Comparison of ENCODE assay signal across 13 mouse cellular contexts in the genomic region with DNA sequence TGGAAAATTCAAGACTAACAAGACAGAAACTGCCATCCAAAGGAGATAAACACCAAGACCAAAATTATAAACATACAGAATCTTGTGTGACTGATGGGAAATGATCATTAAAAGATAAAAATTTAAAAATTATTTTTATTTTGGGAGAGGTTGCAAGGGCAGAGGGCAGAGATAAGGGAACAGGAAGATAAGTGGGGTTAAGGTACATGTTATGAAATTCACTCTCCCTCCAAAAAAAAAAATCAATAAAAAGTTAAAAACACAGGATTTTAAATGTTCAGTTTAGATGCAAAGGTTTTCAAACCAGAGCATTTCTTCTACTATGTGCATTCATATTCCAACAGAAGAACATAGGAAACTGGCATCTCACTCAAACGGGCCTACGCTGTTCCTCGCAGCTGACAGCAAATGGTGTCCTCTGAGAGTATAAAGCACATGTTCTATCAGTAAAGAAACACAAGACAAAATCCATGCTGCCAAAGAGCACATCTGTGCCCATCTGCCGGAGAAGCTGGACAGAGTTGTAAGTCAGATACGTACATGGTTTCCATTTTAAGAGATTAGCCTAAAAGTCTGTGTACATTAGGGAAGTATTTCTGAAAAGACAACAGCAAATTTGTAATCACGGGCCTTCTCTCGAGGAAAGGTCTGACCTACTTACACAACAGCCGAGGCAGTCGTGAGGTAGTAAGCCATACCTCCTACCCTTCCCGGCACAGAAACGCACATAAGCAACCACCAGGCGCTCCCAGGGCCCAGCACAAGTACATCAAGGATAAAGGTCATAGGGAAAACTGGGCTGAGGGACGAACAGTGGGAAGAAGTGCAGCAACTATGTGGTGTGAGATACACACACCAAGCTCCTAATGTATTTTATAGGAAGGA.
"Had no signal": no experiment of that assay in that cellular context is flagged by ENCODE, and none has a peak within 500 bp of the region (broad histone marks: within the 10 kb centered on the region; RNA-seq: fewer than 3 reads in every experiment).

No protein-coding gene starts in this region.

- H3K27ac ChIP-seq: hindbrain, postnatal 0 days; limb, embryonic 12.5 days; liver, embryonic 13.5 days; lung, embryonic 15.5 days; macrophage; midbrain, embryonic 12.5 days had no signal

- H3K4me2 ChIP-seq: limb, embryonic 12.5 days; liver, embryonic 13.5 days; lung, embryonic 15.5 days; midbrain, embryonic 12.5 days had no signal

- DNase-seq: kidney, adult 18-20 months; kidney, postnatal 10 days; kidney, postnatal 4 days; liver, embryonic 13.5 days; lung, postnatal 14 days; right cerebral cortex, postnatal 14 days; thymus, postnatal 4 days had no signal

- H3K4me1 ChIP-seq: liver, embryonic 13.5 days; lung, embryonic 15.5 days; midbrain, embryonic 12.5 days had no signal

- ATAC-seq: hindbrain, postnatal 0 days had no signal

- H3K9ac ChIP-seq: limb, embryonic 12.5 days; liver, embryonic 13.5 days; lung, embryonic 15.5 days; midbrain, embryonic 12.5 days had no signal

- H3K27me3 ChIP-seq: limb, embryonic 12.5 days; liver, embryonic 13.5 days; lung, embryonic 15.5 days; megakaryocyte, embryonic 14.5 days; midbrain, embryonic 12.5 days had no signal

- H3K4me3 ChIP-seq: limb, embryonic 12.5 days; liver, embryonic 13.5 days; lung, embryonic 15.5 days; megakaryocyte, embryonic 14.5 days; midbrain, embryonic 12.5 days had no signal

- H3K9me3 ChIP-seq: limb, embryonic 12.5 days; liver, embryonic 13.5 days; lung, embryonic 15.5 days; megakaryocyte, embryonic 14.5 days; midbrain, embryonic 12.5 days had no signal
